Mouse (Mus musculus) cerebellum, postnatal 36 days (tissue): ENCODE data around the gene Hist1h2aa.

Experiments used
- DNase-seq, 2 experiments: peaks; one replicate each; pipeline ENCODE4 v3.0.0; 2021 to 2022; ENCODE audit warnings: mixed read lengths in 2 of 2

Hist1h2aa gene

DNA sequence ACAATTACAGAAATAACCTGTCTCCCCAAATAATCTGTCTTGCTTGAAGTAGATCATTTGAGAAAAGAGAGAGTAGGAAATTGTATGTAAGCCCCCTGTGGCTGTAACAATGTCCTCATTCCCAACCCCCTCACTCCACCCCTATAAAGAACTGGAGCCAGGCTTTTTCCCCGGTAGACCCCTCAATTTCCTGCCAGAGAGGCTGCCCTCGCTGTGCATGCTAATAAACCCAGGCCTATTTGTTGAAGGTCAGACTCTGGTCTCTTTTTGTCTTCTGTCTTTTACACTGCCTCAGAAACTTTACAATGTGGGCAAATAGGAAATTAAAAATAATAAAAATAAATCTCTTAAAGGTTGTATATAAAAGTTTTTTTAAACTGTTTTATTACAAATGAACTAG is 12.0 kb downstream of the Hist1h2aa start:
- no peak for DNase-seq

DNA sequence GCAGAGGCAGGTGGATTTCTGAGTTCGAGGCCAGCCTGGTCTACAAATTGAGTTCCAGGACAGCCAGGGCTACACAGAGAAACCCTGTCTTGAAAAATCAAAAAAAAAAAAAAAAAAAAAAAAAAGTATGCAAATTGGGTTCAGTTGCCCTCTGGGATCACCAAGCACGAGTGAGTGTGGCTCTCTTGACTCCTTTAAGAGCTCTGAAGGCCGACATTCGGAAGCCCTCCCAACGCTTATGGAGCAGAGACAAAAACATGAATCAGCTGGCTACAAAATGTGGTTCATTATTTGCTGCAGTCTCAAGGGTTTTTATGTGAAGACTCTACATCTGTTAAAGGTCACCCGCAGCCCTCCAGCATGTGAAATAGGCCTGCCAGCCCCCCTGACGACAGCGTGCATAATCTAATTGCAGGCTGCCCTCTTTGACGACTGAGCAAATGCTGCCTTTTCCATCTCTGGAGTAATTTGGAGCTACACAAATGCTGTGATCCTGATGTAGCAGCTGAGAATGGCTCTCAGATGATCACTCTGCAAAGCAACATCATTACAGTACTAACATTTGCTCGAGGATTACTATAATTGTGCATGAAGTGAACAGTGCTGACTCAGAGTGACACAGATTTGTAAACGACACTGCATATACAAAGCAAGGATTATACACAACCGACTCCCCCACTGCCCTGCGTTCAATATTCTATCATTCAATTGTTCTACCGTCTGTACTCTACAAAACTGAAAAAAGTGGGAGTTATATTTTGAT is 15.4 kb downstream of the Hist1h2aa start:
- DNase-seq = no peak

DNA sequence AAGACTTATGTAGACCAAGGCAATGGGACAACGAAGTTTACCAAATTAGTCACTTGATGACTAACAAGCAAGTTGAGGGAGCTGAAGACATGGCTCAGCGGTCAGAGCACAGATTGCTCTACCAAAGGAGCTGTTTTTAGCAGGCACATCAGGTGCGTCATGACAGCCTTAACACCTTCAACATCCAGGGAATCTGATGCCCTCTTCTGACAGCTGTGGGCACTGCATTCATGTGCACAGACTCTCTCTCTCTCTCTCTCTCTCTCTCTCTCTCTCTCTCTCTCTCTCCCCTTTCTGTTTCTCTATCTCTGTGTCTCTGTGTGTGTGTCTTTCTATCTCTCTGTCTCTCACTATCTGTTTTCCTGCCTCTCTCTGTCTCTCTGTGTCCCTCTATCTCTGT is 16.7 kb downstream of the Hist1h2aa start:
- DNase-seq = no peak

DNA sequence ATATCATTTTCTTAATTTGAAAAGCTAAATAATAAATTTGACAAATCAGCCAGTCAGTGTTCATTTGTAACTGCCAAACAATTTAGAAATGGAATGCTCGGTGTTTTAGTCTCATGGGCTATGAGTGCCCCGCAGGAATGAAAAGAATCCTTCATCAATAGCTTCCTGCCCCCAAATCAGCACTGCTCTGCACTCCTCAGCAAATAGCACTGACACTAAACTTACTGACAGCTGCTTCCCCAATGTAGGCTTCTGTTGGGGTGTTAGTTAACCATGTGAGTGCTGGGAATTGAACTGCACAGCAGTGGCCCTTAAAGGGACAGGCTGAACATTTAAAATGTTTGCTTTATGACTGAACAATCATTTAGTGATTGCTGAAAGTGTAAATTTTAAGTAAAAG is 25.5 kb downstream of the Hist1h2aa start:
- no peak for DNase-seq

DNA sequence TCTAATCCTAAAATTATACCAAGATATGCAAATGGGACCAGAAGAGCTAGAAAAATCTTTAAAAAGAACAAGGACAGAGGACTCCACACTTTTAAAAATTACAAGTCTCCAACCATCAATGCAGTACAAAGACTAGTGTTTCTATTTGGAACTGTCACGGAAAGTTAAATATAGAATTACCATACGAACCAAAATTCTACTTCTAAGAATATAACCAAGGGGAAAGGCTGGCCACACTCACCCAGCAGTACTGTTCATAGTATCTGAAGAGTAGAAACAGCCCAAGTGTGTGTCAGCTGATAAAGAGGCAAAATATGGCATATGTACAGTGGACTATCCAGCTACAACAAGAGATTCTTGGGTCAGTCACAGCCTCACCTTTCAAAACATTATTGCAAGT is 30.6 kb downstream of the Hist1h2aa start:
- DNase-seq = no peak

DNA sequence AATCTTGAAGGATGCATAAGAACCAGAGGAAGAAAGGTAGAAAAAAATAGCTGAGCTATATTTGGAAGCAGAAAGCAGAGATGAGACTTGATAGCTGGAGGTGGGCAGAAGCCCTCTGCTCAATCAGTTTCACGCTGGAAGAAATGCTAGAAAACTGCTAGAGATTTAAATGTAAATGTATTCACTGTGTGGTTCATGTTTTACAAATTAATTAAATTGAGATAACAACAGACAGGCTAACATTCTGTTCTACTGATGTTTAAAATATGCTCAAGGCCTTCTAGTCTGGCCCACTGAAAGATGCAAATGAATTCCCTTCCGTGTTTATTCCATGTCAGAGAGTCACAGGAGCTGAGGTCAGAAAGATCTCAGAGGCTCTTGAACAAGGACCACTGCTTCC is 37.6 kb downstream of the Hist1h2aa start:
- DNase-seq = no peak

DNA sequence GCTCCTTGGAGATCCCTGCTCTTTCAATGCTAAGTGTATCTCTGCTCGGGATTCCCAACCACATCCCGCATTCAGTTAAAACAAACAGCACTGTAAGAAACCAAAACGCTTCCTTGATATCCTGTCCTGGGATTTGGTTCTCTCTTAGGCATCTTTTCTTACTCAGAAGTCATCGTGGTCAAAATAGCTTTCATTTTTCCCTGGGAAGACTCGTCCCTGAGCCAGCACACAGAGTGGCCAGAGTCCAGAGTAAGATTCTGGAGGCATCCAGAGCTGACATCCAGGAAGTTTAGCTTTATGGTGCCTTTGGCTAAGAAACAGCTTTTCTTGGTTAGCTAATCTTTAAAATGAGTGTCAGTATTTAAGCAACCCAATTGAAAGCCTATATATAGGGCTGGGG is 38.0 kb downstream of the Hist1h2aa start:
- DNase-seq = no peak
